Mouse (Mus musculus): ENCODE measurements around the gene Elk4. TPM values are rescaled to one million over a fixed set of nuclear protein-coding genes. Genes with fewer than 3 reads are reported as not detected.

Gene Elk4
- polyA plus RNA-seq (2017; shearing (Covaris generic)), result 10 to 100 TPM; 50.1 to 81.8 (median 79.3) TPM

- ATAC-seq, result peak; percentile 44
Measured at GRCm38 (mm10) chr1:132007282-132007815, at the start of gene Elk4. Gene Elk4 (plus strand): TSS chr1:132007607.

DNA sequence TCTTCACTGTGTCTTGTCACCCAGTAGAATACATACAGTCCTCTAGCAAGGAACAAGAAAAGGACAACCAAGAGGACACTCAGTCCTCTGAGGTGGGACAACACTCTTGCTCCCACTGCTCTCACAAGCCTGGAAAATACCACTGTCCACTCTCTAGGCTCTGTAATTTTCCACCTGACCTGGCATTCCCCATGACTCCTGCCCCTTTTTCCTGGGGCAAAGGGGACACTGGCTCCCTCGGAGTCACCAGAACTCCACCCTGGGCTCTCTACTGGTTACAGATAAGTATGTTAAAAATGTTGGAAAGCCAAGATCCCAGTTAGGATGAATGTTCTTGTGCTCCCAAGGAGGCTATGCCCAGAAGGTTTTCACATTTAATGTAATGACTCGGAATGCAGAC is 46.4 kb upstream of the Elk4 start:
- ATAC-seq, result no peak

DNA sequence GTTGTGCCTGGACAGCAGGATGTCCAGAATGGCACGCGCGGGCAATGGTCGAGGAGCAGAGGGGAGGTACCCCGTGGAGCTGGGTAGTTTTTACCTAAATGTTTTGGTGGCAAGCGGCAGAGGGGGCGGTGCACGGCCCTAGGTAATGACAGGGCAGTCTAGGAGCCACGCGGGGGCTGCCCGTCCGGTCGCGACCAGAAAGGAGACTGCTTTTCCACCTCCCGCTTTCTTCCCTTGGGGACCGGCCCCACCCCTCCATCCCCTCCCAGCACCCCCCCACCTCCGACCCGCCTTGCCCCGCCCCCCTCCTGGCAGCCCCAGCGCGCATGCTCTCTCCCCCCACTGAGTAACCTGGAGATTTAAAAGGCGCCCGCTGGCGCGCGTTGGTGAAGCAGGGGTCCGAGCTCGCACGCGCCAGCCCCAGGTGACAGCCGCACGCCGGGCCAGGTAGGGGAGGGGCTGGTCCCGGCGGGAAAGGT is 44.8 kb upstream of the Elk4 start, which contains the start of gene Slc45a3:
Gene Slc45a3, plus strand, starts transcription at position 362 of the 479 bp plus-strand sequence.
- ATAC-seq, result no peak

GRCm38 (mm10) chr1:131963085-131963951 is 44.1 kb upstream of the Elk4 start:
- no peak for ATAC-seq

DNA sequence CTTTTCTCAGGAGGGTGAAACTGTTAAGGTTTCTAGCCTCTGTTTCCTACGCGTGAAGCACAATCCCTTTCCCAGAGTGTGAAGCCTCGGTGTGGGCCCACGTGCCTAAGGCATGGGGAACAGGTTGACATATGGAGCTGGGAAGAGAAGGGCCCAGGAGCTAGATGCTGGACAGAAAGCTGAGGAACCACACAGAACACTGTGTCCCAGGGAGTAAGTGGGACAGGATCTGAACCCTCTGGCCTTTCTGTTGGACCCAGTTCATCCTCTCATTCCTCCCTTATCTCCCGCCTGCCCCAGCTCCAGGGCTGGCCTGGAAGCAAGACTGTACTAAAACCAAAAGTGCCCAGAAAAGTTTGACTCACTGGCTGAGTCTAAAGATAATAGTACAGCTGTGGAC is 43.3 kb upstream of the Elk4 start:
- no peak for ATAC-seq

DNA sequence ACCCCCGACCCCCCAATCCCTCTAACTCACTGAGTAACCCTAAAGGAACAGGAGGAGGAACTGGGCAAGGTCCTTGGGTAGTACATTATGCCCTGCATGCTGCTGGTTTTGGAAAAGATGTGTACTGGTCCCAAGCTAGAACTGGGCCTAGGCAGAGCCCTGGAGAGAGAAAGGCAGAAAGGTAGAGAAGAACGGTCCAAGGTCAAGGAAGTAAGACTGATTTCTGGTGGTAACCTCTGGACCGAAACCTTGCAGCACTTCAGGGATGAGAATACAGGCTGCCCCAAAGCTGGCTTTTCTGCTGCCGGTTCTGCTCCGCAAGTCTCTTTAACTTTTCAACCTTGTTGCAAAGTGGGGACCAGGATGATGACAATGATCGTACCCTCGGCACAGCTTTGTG is 42.8 kb upstream of the Elk4 start:
- no peak for ATAC-seq

DNA sequence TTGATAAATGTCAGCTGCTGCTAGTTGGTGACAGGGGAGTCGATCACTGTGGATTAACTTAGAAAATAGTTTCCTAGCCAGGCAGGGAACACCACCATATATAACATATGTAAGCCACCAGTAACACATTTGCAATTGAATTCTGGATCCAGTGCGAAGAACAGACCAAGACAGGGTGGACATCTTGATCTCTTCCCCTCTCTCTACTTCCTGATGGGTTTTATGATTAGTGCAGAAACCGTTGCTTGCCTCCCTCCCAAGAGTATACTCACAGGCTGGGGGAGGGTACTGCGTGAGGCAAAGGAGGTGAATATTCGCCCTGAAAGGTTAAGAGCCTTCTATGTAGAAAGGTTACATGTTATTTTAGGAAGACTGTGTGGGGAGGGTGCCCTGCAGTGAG is 41.6 kb upstream of the Elk4 start:
- no peak for ATAC-seq

DNA sequence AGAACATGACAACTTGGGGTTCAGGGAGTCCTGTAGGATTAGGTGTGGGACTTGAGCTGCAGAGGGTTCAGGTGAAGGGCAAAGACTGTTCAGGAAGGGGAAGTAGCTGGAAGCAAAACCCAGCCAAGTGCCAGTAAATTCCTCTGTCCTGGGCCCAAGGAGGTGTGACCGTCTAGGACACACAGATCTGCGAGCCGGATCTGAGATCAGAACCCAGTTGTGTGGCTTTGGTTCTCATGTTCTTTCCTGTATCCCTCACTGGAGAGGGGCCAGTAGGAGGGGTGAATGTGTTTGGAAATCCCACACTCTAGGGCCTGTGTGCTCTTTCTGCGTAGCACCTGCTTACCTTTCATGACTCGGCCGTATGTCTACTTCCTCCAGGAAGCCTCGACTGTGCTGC is 40.1 kb upstream of the Elk4 start:
- ATAC-seq, result no peak

GRCm38 (mm10) chr1:131968556-131968955 is 38.9 kb upstream of the Elk4 start:
- ATAC-seq, result no peak

- ATAC-seq, result no peak
Measured at GRCm38 (mm10) chr1:131968983-131969382, 38.4 kb upstream of the Elk4 start.

- ATAC-seq, result no peak
Measured at GRCm38 (mm10) chr1:131969825-131970224, 37.6 kb upstream of the Elk4 start.

- ATAC-seq, result no peak
Measured at GRCm38 (mm10) chr1:131970322-131970660, 37.1 kb upstream of the Elk4 start.

GRCm38 (mm10) chr1:131970661-131971520 is 36.5 kb upstream of the Elk4 start:
- ATAC-seq, result no peak

- no peak for ATAC-seq
Measured at GRCm38 (mm10) chr1:131971771-131972497, 35.5 kb upstream of the Elk4 start.

DNA sequence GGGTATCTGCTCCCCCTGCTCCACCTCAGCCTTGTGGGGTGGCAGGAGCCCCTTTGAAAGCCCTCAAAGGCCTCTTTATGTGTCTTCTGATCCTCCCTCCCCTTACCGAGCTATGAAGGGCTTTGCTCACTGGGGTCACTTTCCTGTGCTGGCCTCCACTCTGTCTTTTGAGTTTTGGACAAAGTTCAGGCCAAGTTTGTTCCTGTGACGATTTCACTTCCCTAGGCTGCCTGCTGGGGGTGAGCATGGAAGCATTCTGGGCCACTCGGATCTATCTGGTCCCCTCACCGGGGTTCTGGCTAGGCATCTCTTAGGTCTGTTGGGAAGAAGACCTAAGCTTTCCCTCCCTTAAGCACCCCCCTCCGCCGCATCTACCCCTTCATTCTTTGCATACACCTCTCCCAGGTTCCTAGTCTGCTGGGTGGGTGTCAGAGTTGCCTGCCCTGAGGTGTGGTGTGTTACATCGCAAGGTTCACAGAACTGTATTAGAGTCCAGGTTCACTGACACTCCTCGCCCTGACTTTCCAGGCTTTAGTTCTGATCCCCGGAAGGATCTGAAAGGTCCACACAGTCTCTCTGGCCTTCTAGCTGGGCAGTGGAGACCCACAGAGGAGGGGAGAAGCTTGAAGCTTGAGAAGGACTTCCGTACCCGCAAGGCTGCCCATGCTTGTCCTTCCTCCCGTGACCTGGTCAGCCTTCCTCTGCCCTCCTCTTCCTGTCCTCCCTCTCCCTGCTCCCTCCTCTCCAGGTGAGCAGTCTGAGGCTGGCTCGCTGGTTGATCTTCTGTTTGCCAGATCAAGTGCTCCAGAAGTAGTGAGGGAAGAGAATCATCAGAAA is 34.7 kb upstream of the Elk4 start:
- ATAC-seq, result no peak

GRCm38 (mm10) chr1:131973991-131974390 is 33.4 kb upstream of the Elk4 start:
- no peak for ATAC-seq

DNA sequence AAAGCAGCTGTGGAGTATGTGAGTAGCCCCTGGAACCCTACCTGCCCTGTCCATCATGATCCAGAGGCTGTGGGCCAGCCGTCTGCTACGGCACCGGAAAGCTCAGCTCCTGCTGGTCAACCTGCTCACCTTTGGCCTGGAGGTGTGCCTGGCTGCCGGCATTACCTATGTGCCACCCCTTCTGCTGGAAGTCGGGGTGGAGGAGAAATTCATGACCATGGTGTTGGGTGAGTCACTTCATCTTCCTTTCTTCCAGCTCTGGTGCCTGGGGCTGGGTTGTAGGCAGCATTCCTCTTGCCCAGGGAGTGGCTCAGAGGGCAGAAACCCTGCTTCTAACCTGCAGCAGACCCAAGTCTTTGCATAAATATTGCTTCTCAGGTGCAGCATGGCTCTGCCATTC is 30.5 kb upstream of the Elk4 start:
- ATAC-seq, result no peak

DNA sequence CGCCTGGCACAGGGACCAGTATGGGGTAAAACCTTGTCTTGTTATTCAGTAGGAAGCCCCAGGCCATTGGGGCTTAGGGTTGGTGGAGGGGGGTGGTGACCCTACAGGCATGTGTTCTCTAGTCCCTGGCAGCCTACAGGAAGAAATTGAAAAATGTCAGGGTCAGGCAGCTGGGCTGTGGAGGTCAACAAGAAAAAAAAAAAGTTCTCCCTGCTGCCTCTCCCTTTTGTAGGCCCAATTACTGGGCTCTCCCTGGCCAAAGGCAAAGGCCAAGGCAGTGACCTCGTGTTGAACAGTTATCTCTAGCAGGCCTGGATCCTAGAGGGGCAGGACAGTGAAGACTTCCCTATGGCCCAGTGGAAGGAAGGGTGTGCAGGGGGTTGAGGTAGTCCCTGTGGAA is 26.9 kb upstream of the Elk4 start:
- ATAC-seq, result no peak

GRCm38 (mm10) chr1:131981378-131982013 is 25.9 kb upstream of the Elk4 start:
- peak; percentile 74 for ATAC-seq

- peak; percentile 74 for ATAC-seq
Measured at GRCm38 (mm10) chr1:131982907-131983306, 24.5 kb upstream of the Elk4 start.

DNA sequence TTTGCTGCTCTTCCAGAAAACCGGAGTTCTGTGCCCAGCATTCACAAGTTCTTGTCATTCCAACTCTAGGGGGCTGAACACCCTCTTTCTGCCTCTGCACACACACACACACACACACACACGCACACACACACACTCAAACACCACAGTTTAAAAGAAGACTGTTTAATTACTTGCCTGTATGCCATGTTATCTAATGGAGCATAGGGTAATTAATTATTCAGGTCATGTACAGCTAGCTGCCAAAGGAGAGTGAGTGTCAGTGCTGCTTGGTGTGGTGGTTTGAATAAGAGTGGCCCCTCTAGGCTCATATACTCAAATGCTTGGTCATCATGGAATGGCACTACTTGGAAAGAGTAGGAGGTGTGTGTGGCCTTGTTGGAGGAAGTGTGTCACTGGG is 23.6 kb upstream of the Elk4 start:
- ATAC-seq, result no peak

All from inflammation-experienced regulatory T-cells, adult 6 months (primary cell).